Mouse (Mus musculus) heart, postnatal 0 days (tissue): ENCODE measurements around the gene Prdx1. TPM values are rescaled to one million over a fixed set of nuclear protein-coding genes. Genes with fewer than 3 reads are reported as not detected.
A peak's percentile ranks its signal among the peaks of the same experiment; 100 is the strongest.

Experiments
- ATAC-seq: fragments of 200-750 bp; cut with Nextera tagmentation; 2 replicates; pipeline ENCODE4 v1.8.0; 2017; ENCODE audit warnings: low read depth, moderate number of reproducible peaks, moderate library complexity; ENCODE audit not compliant: insufficient read depth
- DNase-seq: peaks from one replicate; pipeline ENCODE4 v3.0.0-alpha.2; 2016; ENCODE audit warnings: low spot score
- H3K27ac ChIP-seq: fragments of 300-500 bp; sonication (generic); 2 replicates; pipeline ENCODE4 v1.5.1; 2014; ENCODE audit warnings: low read depth, mild to moderate bottlenecking
- H3K27me3 ChIP-seq: fragments of 300-500 bp; sonication (generic); 2 replicates; pipeline ENCODE4 v1.6.1; 2014; ENCODE audit warnings: low read length, mixed read lengths; ENCODE audit not compliant: control insufficient read depth, insufficient read depth
- H3K36me3 ChIP-seq: fragments of 300-500 bp; sonication (generic); replicated peaks from 2 replicates; pipeline ENCODE4 v1.6.1; 2014; ENCODE audit warnings: low read length, mixed read lengths; ENCODE audit not compliant: control insufficient read depth, insufficient read depth
- H3K4me1 ChIP-seq: fragments of 300-500 bp; sonication (generic); 2 replicates; pipeline ENCODE4 v1.6.1; 2014; ENCODE audit warnings: antibody characterized with exemption; ENCODE audit not compliant: control insufficient read depth, insufficient read depth
- H3K4me2 ChIP-seq: fragments of 300-500 bp; sonication (generic); 2 replicates; pipeline ENCODE4 v1.6.1; 2014; ENCODE audit warnings: low read depth, mild to moderate bottlenecking, low read length, moderate library complexity
- H3K4me3 ChIP-seq: fragments of 300-500 bp; sonication (generic); 2 replicates; pipeline ENCODE4 v1.5.1; 2014; ENCODE audit warnings: low read depth, low read length
- H3K9ac ChIP-seq: fragments of 300-500 bp; sonication (generic); replicated peaks from 2 replicates; pipeline ENCODE4 v1.6.1; 2014; ENCODE audit warnings: low read depth, low read length, mixed read lengths
- H3K9me3 ChIP-seq: fragments of 300-500 bp; sonication (generic); replicated peaks from 2 replicates; pipeline ENCODE4 v1.6.1; 2016; ENCODE audit warnings: low read length; ENCODE audit not compliant: control insufficient read depth
- CTCF ChIP-seq: IDR thresholded peaks from 2 replicates; pipeline ENCODE4 v1.5.1; 2016; ENCODE audit warnings: antibody characterized with exemption, control low read depth, low read depth
- EP300 ChIP-seq: IDR thresholded peaks from 2 replicates; pipeline ENCODE4 v1.6.1; 2016; ENCODE audit warnings: antibody characterized with exemption, low read depth
- WGBS: fragments of 180-500 bp; shearing (Covaris S2); extraction: QIAGEN DNeasy Blood & Tissue Kit; methylation state at CpG from one replicate; pipeline ENCODE4 v1.1.7; 2014; 5-methylcytosine and 5-hydroxymethylcytosine counted together
- polyA plus RNA-seq: library from polyadenylated mRNA; unstranded; fragments of >200 nt; fragmentation: Nextera tagmentation; extraction: Ambion mirVana; gene quantifications from 2 replicates; pipeline ENCODE4 v1.2.1, GENCODE M21; 2015
- total RNA-seq: library from RNA; depleted of rRNA; stranded (reverse); fragments of >200 nt; gene quantifications from 2 replicates; pipeline ENCODE4 v1.2.3, GENCODE M21; 2014; ENCODE audit warnings: low replicate concordance

Prdx1 gene
- total and polyA plus RNA-seq, 2 experiments from 2014 or later: 334 to 1,000 TPM

DNA sequence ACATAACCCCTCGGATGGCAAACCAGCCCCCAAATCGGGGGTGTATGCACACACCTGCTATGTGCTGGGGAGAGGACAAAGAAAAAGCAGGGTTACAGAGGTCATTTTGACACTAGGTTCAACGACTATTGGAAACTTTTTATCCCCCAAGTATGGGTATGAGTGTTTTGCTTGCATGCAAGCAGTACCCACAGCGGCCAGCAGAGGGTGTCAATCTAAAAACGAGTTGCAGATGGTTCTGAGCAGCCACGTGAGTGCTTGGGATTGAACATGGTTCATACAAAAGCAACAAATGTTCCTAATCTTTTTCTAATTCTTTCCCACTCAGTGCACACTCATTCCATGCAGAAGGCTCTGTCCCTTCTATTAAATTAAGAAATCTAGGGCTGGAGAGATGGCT lies 18.5 kb downstream of the Prdx1 start:
- no peak for ATAC-seq
- Histone ChIP-seq H3K9ac (no peak overlapping the region), H3K9me3 (no peaks in the 10 kb centered on the region), H3K4me3 (no peak overlapping the region), H3K27me3 (no peaks in the 10 kb centered on the region), H3K36me3 (peaks cover 28% of the 10 kb centered on the region), H3K4me2 (no peak overlapping the region), H3K4me1 (peaks cover 6% of the 10 kb centered on the region; the same call in 1 of the 2 replicates), H3K27ac (no peak overlapping the region)
- 33% methylated on average over 6 of the region's 6 CpGs for WGBS
- no peak for DNase-seq
- peak; percentile 69 for TF ChIP-seq CTCF
- TF ChIP-seq EP300: no peak

DNA sequence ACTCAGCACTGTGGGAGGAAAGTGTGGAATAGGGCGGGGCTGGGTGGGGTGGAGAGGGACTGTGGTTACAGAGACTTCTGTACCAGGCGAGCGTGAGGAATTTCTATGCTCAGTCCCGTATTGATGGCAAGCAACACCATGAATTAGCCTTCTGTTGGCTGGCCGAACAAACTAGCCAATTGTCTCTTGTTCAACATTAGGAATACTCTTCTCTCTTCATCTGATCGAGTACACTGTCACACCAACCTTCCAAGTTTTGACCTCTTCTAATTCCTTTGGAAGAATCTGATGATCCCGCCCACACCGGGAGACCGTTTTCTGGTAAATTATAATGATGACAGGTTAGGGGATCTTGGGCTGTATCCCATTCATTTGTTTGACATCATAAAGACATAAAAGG lies 22.3 kb downstream of the Prdx1 start:
- peaks cover 6% of the 10 kb centered on the region for H3K36me3 ChIP-seq
- ATAC-seq (no peak), DNase-seq (no peak)
- H3K4me2 ChIP-seq: peak overlapping the region; percentile 71
- H3K4me3 ChIP-seq: peak overlapping the region; percentile 69
- WGBS: 11% methylated on average over 9 of the region's 9 CpGs
- TF ChIP-seq EP300 (no peak), CTCF (no peak)
- H3K27ac ChIP-seq: peak overlapping the region; percentile 53; the same call in 1 of the 2 replicates
- no peaks in the 10 kb centered on the region for H3K9me3 ChIP-seq
- 0 out of 2 replicates have a peak, but pooled peaks cover 6% of the 10 kb centered on the region for H3K4me1 ChIP-seq
- no peaks in the 10 kb centered on the region for H3K27me3 ChIP-seq
- H3K9ac ChIP-seq: peak overlapping the region; percentile 65

DNA sequence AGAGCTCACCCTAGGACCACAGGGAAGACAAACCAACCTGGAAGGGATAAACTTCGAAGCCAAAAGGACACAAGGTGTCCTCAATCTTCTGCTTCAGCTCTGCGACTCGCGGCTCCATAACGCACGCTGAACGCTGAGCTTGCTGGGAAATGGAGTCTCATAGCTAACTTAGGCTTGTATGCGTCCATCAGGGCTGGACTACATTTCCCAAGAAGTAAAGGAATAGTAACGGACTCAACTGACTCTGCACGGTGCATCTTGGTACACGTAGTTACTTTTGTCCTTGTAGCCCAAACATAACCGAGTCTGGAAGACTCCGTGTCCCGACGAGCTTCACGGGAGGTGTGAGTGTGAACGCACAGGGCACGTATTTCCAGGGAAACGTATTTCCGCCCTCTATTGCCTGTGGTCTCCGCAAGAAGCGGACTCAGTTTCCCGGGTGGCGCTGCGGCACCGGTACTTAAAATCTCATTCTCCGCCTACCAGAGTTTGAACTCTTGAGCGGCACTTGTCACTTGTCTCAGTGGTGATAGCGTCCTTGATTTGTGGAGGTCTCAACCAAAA lies 22.9 kb downstream of the Prdx1 start, which contains the start of the genes Mmachc and Ccdc163:
Gene Mmachc (minus strand): TSS at position 206 of the 564 bp plus-strand sequence.
Gene Ccdc163 (plus strand): TSS at position 309 of the 564 bp plus-strand sequence.
- TF ChIP-seq CTCF: peak; percentile 14; the same call in 1 of the 2 replicates
- peak; percentile 48; the same call in 1 of the 2 replicates for TF ChIP-seq EP300
- H3K4me3 ChIP-seq: peak within 1 kb of the TSS; percentile 69
- peaks cover 4% of the 10 kb centered on the region for H3K36me3 ChIP-seq
- no peaks in the 10 kb centered on the region for H3K9me3 ChIP-seq
- H3K4me1 ChIP-seq: 0 out of 2 replicates have a peak, but pooled peaks cover 6% of the 10 kb centered on the region
- H3K4me2 ChIP-seq: peak within 1 kb of the TSS; percentile 71
- ATAC-seq (peak; percentile 99), DNase-seq (peak; percentile 100)
- peak within 1 kb of the TSS; percentile 65 for H3K9ac ChIP-seq
- H3K27ac ChIP-seq: peak within 1 kb of the TSS; percentile 53
- WGBS: under 1% methylated on average over 29 of the region's 29 CpGs
- no peaks in the 10 kb centered on the region for H3K27me3 ChIP-seq

DNA sequence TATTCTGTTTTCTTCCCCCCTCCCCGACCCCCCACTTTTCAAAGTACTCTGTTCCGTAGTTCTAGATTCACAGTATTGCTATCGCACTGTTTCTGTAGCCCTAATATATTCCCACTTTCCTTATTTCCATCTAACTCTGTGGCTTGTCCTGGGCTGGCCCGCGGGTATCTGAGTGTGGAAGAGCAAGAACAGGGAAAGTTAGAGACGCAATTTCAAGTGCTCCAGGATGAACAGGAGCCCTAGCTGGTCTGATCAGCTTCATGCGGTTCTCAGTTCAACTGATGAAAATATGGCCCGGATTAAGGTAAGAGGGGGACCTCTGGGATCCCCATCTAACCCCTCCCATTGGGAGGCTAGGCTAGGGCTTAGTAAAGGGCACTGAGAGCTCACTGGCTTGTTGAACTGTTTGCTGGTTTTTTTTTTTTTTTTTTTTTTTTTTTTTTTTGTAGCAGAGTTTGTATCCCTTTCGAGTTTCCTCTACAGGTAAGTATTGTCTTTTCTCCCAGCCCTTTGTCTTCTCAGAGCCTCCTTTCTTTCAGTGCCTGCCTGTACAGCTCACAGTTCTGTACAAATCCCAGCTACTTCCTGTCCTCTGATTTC lies 23.5 kb downstream of the Prdx1 start:
- peak overlapping the region; percentile 69 for H3K4me3 ChIP-seq
- WGBS: 5% methylated on average over 9 of the region's 9 CpGs
- ATAC-seq (no peak), DNase-seq (no peak)
- H3K27ac ChIP-seq: no peak overlapping the region
- H3K36me3 ChIP-seq: no peaks in the 10 kb centered on the region; the same call in none of the 2 replicates
- peak overlapping the region; percentile 71 for H3K4me2 ChIP-seq
- TF ChIP-seq EP300 (0 out of 2 replicates have a peak, but pooled peaks have one; percentile 17), CTCF (no peak)
- H3K27me3 ChIP-seq: no peaks in the 10 kb centered on the region
- no peaks in the 10 kb centered on the region for H3K9me3 ChIP-seq
- peak overlapping the region; percentile 49 for H3K9ac ChIP-seq
- 0 out of 2 replicates have a peak, but pooled peaks cover 6% of the 10 kb centered on the region for H3K4me1 ChIP-seq

DNA sequence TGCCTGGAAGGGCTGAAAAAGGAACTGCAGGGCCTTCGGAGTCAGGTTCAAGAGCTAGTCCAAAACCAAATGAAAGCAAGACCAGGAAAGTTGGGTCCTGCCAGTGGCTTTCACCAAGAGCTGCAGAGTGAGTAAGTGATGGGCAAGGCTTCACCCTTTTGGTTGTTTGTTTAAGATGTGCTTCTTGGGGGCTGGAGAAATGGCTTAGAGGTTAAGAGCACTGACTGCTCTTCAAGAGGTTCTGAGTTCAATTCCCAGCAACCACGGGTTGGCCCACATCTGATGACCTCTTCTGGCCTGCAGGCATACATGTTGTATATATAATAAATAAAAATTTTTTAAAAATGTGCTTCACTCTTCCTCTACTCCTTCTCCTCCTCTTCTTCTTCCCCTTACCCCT lies 24.8 kb downstream of the Prdx1 start:
- H3K4me1 ChIP-seq: 0 out of 2 replicates have a peak, but pooled peaks cover 6% of the 10 kb centered on the region
- TF ChIP-seq EP300: no peak
- TF ChIP-seq CTCF: no peak
- DNase-seq (no peak), ATAC-seq (no peak)
- no peak overlapping the region for H3K4me2 ChIP-seq
- no peak overlapping the region for H3K27ac ChIP-seq
- 79% methylated on average over 2 of the region's 2 CpGs for WGBS
- no peaks in the 10 kb centered on the region for H3K27me3 ChIP-seq
- H3K9me3 ChIP-seq: no peaks in the 10 kb centered on the region
- H3K36me3 ChIP-seq: peaks cover 3% of the 10 kb centered on the region; the same call in 1 of the 2 replicates
- H3K9ac ChIP-seq: no peak overlapping the region
- no peak overlapping the region for H3K4me3 ChIP-seq
